Mouse (Mus musculus): ENCODE data around the gene Slc17a1. TPM values are rescaled to one million over a fixed set of nuclear protein-coding genes. Genes with fewer than 3 reads are reported as not detected.

The Slc17a1 gene
- total and polyA plus RNA-seq, 2 experiments, result 13.3 to 14.5 TPM

DNA sequence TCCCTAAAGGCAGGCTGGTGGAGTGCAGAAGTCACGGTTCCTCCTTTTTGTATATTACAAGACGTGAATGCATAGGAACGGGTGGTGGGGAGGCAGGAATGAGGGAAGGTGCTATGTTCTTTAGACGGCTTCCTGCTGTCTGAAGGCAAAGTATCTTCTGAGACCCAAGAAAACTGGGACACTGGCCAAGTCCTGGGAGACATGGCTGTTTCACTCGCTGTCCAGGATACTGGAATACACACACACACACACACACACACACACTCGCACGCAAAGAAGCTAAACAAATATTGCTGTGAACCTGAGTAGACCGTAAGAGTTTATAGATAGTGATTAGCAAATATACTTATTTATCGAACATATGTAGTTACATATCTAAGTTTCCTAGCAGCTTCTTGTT, 2.8 kb upstream of the Slc17a1 start:
- Histone ChIP-seq H3K79me2 (ENCODE audit: control insufficient read depth, insufficient read depth, low read length) (no peaks in the 10 kb centered on the region), H3K36me3 (ENCODE audit: control insufficient read depth, insufficient read depth, low read length) (peaks cover 8% of the 10 kb centered on the region), H3K27me3 (ENCODE audit: control insufficient read depth, insufficient read depth, low read length) (no peaks in the 10 kb centered on the region), H3K9ac (ENCODE audit: low read depth, low read length) (no peak overlapping the region), H3K4me1 (ENCODE audit: control insufficient read depth, insufficient read depth, low read length) (peaks cover 15% of the 10 kb centered on the region), H3K4me3 (ENCODE audit: insufficient read depth, low read depth, low read length) (no peak overlapping the region), H3K27ac (replicated peaks; ENCODE audit: insufficient read depth, low read depth, low read length) (peak overlapping the region; percentile 37)
- no peak for TF ChIP-seq CTCF (IDR thresholded peaks at IDR 0.05; ENCODE audit: low read depth, low read length)
- no peak for TF ChIP-seq POLR2A (IDR thresholded peaks at IDR 0.05; ENCODE audit: extremely low read depth, insufficient read depth, low read length)
- peak; percentile 64 for DNase-seq (ENCODE audit: extremely low read depth, low read depth, low spot score)
- WGBS, result 37% methylated on average over 9 of the region's 9 CpGs

DNA sequence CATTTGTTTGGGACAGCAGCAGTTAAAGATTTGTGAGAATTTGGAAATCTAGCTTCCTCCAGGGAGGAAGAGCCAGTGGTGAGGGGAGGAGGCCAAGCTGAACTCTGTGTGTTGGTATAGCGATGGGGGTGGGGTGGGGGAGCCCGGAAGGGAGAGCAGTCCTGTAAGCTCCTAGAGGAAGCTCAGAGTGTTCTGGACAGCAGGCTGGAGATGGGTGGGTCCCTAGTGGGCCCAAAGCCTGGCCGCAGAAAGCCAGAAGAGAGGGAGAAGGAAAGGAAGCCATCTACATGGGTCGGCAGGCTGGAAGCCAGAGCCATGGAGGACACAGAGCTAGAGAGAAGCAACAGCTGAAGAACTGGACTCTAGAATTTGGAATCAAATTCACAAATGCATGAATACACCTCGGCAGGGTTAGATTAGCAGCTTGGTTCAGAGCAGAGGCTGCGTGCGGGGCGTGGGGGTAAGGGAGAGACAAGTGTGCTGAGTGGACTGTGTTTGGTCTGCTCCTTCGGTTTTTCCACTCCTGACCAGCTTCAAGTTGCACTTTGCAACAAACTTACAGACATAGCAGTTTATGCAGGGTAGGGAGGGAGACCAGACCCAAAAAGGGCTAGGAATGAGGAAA, 1.4 kb upstream of the Slc17a1 start:
- Histone ChIP-seq H3K4me1 (ENCODE audit: control insufficient read depth, insufficient read depth, low read length) (peaks cover 20% of the 10 kb centered on the region), H3K27ac (replicated peaks; ENCODE audit: insufficient read depth, low read depth, low read length) (peak overlapping the region; percentile 98), H3K27me3 (ENCODE audit: control insufficient read depth, insufficient read depth, low read length) (no peaks in the 10 kb centered on the region), H3K9ac (ENCODE audit: low read depth, low read length) (peak overlapping the region; percentile 93), H3K79me2 (ENCODE audit: control insufficient read depth, insufficient read depth, low read length) (peaks cover 3% of the 10 kb centered on the region; the same call in 1 of the 2 replicates), H3K4me3 (ENCODE audit: insufficient read depth, low read depth, low read length) (peak overlapping the region; percentile 51), H3K36me3 (ENCODE audit: control insufficient read depth, insufficient read depth, low read length) (no peaks in the 10 kb centered on the region)
- 10% methylated on average over 9 of the region's 9 CpGs for WGBS
- DNase-seq (ENCODE audit: extremely low read depth, low read depth, low spot score), result peak; percentile 82
- TF ChIP-seq CTCF (IDR thresholded peaks at IDR 0.05; ENCODE audit: low read depth, low read length) (no peak), POLR2A (IDR thresholded peaks at IDR 0.05; ENCODE audit: extremely low read depth, insufficient read depth, low read length) (0 out of 2 replicates have a peak, but pooled peaks have one; percentile 40)

GRCm38 (mm10) chr13:23867000-23867399, 550 bp upstream of the Slc17a1 start:
- H3K4me3 ChIP-seq (ENCODE audit: insufficient read depth, low read depth, low read length), result peak overlapping the region; percentile 51
- peaks cover 3% of the 10 kb centered on the region; the same call in 1 of the 2 replicates for H3K79me2 ChIP-seq (ENCODE audit: control insufficient read depth, insufficient read depth, low read length)
- no peaks in the 10 kb centered on the region for H3K36me3 ChIP-seq (ENCODE audit: control insufficient read depth, insufficient read depth, low read length)
- H3K4me1 ChIP-seq (ENCODE audit: control insufficient read depth, insufficient read depth, low read length), result peaks cover 19% of the 10 kb centered on the region
- peak overlapping the region; percentile 93 for H3K9ac ChIP-seq (ENCODE audit: low read depth, low read length)
- DNase-seq (ENCODE audit: extremely low read depth, low read depth, low spot score), result no peak
- WGBS, result 33% methylated on average over 6 of the region's 6 CpGs
- H3K27ac ChIP-seq (replicated peaks; ENCODE audit: insufficient read depth, low read depth, low read length), result peak overlapping the region; percentile 98
- TF ChIP-seq POLR2A (IDR thresholded peaks at IDR 0.05; ENCODE audit: extremely low read depth, insufficient read depth, low read length) (no peak), CTCF (IDR thresholded peaks at IDR 0.05; ENCODE audit: low read depth, low read length) (no peak)
- H3K27me3 ChIP-seq (ENCODE audit: control insufficient read depth, insufficient read depth, low read length), result no peaks in the 10 kb centered on the region

GRCm38 (mm10) chr13:23868790-23869533, 1.4 kb downstream of the Slc17a1 start:
- H3K36me3 ChIP-seq (ENCODE audit: control insufficient read depth, insufficient read depth, low read length), result peaks cover 2% of the 10 kb centered on the region; the same call in 1 of the 2 replicates
- peaks cover 3% of the 10 kb centered on the region; the same call in 1 of the 2 replicates for H3K79me2 ChIP-seq (ENCODE audit: control insufficient read depth, insufficient read depth, low read length)
- peak overlapping the region; percentile 99 for H3K27ac ChIP-seq (replicated peaks; ENCODE audit: insufficient read depth, low read depth, low read length)
- H3K4me3 ChIP-seq (ENCODE audit: insufficient read depth, low read depth, low read length), result no peak overlapping the region
- WGBS, result 32% methylated on average over 8 of the region's 8 CpGs
- peak overlapping the region; percentile 49 for H3K9ac ChIP-seq (ENCODE audit: low read depth, low read length)
- no peaks in the 10 kb centered on the region for H3K27me3 ChIP-seq (ENCODE audit: control insufficient read depth, insufficient read depth, low read length)
- DNase-seq (ENCODE audit: extremely low read depth, low read depth, low spot score), result peak; percentile 99
- H3K4me1 ChIP-seq (ENCODE audit: control insufficient read depth, insufficient read depth, low read length), result peaks cover 19% of the 10 kb centered on the region
- TF ChIP-seq CTCF (IDR thresholded peaks at IDR 0.05; ENCODE audit: low read depth, low read length), result no peak

GRCm38 (mm10) chr13:23869996-23870395, 2.4 kb downstream of the Slc17a1 start:
- Histone ChIP-seq H3K27me3 (ENCODE audit: control insufficient read depth, insufficient read depth, low read length) (no peaks in the 10 kb centered on the region), H3K9ac (ENCODE audit: low read depth, low read length) (0 out of 2 replicates have a peak overlapping the region, but pooled peaks have one; percentile 33), H3K4me3 (ENCODE audit: insufficient read depth, low read depth, low read length) (no peak overlapping the region), H3K4me1 (ENCODE audit: control insufficient read depth, insufficient read depth, low read length) (peaks cover 19% of the 10 kb centered on the region), H3K79me2 (ENCODE audit: control insufficient read depth, insufficient read depth, low read length) (peaks cover 3% of the 10 kb centered on the region; the same call in 1 of the 2 replicates), H3K27ac (replicated peaks; ENCODE audit: insufficient read depth, low read depth, low read length) (peak overlapping the region; percentile 99), H3K36me3 (ENCODE audit: control insufficient read depth, insufficient read depth, low read length) (peaks cover 3% of the 10 kb centered on the region; the same call in 1 of the 2 replicates)
- WGBS, result 23% methylated on average over 3 of the region's 3 CpGs
- DNase-seq (ENCODE audit: extremely low read depth, low read depth, low spot score), result peak; percentile 57
- TF ChIP-seq CTCF (IDR thresholded peaks at IDR 0.05; ENCODE audit: low read depth, low read length) (no peak), POLR2A (IDR thresholded peaks at IDR 0.05; ENCODE audit: extremely low read depth, insufficient read depth, low read length) (no peak)
